Mouse (Mus musculus) urinary bladder, postnatal 4 days (tissue): ENCODE measurements around the gene Ctnnb1.

Experiments
- DNase-seq, 2 experiments: peaks; one replicate each; pipeline ENCODE4 v3.0.0; 2021 to 2022; ENCODE audit warnings: low spot score in 2 of 2

Ctnnb1 gene

DNA sequence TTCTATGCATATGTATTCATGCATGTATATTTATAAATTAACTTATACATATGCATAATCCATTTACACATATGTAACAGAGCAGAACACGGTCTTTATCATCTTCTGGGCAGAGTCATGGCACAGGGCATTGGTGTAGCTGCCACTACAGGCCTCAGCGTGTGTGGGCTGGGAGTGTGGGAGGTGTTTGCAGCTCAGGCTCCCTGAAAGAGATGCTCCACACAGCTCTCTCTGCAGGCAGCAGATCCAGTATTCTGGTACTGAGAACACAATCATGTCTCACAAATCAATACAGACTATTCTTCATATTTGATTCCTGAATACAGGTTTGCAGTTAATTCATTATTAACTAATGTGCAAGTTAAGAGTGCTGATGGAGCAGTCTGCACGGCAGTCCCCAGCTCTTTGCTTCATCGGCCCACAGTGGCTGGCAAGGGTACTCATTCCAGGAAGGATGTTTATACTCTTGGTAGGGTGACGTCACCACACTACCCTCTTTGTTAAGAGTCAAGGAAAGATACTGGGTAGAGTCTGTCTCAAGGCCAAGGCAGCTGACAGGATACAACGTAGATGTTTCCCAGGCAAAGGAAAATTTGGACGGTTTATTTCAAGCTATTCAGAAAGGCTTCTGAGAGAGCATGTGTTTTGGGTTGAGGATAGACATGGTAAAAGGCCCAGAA, 71.8 kb downstream of the Ctnnb1 start:
- no peak for DNase-seq

DNA sequence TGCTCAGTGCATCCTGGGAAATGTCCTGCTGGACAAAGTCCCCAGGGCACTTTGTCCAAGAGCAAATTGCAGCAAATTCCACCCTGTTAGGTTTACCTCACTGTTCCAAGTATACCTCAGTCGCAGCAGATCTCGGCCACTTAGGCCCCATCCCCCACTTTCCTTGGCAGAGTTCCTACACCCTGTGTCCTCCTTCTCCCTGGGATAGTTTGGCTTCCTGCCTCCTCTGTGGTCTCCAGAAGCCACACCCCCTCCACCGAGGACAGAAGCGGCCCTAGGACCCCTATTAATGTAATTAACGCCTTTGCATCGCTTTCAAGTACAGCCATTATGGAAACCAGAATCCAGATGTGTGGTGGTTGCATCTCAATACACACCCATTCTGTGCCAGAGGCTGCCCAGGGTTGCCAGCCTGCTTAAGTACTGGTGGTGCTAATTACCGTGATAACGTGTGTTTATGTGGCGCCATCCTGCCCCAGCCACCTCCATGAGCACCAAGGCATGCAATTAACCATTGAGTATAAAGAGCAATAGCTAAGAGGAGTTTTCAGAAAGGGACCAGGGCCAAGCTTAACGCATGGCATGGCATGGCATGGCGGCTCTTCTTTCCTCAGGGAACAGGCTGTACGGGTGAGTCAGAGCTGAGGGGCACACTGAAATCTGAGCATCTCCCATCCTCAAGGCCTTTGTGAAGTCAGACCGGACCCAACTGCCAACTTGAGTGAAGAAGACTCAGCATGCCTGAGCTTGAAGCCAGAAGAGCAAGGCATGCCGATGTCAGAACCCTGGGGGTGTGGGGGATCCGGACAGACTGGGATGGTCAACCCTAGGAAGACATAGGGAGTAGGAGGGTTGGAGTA, 72.9 kb downstream of the Ctnnb1 start:
- no peak for DNase-seq

DNA sequence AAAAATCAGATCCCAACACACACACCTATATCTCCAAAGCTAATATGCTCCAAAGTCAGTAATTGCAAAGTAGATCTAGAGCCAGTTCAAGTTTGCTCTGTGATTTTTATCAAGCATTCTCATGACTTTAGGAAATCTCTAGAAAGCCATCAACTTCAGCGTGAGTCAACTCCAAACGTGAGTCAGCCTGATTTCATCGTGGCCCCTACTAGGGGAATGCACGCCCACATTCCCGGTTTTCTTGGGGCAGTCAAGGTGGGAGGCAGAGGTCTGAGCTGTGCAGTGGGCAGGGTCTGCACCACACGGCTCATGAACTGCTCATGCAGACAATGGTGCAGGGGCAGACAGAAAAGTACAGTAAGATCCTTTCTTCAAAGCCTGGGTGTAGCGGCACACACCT, 76.9 kb downstream of the Ctnnb1 start:
- DNase-seq = no peak
